Mouse (Mus musculus) liver, embryonic 14.5 days (tissue): ENCODE data around the gene Srsf7. TPM values are rescaled to one million over a fixed set of nuclear protein-coding genes. Genes with fewer than 3 reads are reported as not detected.

Experiments used
- ATAC-seq: fragments of 200-750 bp; cut with Nextera tagmentation; 2 replicates; pipeline ENCODE4 v1.8.0; 2017; ENCODE audit warnings: moderate number of reproducible peaks, mild to moderate bottlenecking, moderate library complexity; ENCODE audit not compliant: insufficient read depth
- DNase-seq, 3 experiments: peaks; one replicate each; pipeline ENCODE4 v3.0.0-alpha.2; 2012 to 2013; ENCODE audit warnings: low read depth in 3 of 3, low spot score in 3 of 3
- H3K27ac ChIP-seq: fragments of 300-500 bp; sonication (generic); 2 replicates; pipeline ENCODE4 v1.5.1; 2014; ENCODE audit warnings: moderate library complexity, mild to moderate bottlenecking, control low read depth, inconsistent platforms
- H3K27me3 ChIP-seq: fragments of 300-500 bp; sonication (generic); 2 replicates; pipeline ENCODE4 v1.6.1; 2014; ENCODE audit warnings: mild to moderate bottlenecking, low read length, moderate library complexity; ENCODE audit not compliant: control insufficient read depth, insufficient read depth
- H3K36me3 ChIP-seq: fragments of 300-500 bp; sonication (generic); replicated peaks from 2 replicates; pipeline ENCODE4 v1.6.1; 2014; ENCODE audit warnings: low read depth; ENCODE audit not compliant: control insufficient read depth, insufficient read depth
- H3K4me1 ChIP-seq, 2 experiments: fragments of 200-500 bp in 1 of 2; fragments of 300-500 bp in 1 of 2; sonication (generic) in 1 of 2; replicated peaks; 2 replicates each; pipeline ENCODE4 v1.6.1; 2012 to 2014; ENCODE audit warnings: antibody characterized with exemption in 1 of 2, inconsistent platforms in 1 of 2, low read length in 1 of 2; ENCODE audit not compliant: control insufficient read depth in 2 of 2, insufficient read depth in 2 of 2
- H3K4me2 ChIP-seq: fragments of 300-500 bp; sonication (generic); 2 replicates; pipeline ENCODE4 v1.6.1; 2014; ENCODE audit warnings: low read depth, mild to moderate bottlenecking, control low read depth, moderate library complexity
- H3K4me3 ChIP-seq, 2 experiments: fragments of 200-500 bp in 1 of 2; fragments of 300-500 bp in 1 of 2; sonication (generic) in 1 of 2; 2 replicates each; pipeline ENCODE4 v1.5.1; 2012 to 2014; ENCODE audit warnings: low read depth in 2 of 2, low read length in 2 of 2, mild to moderate bottlenecking in 2 of 2, control low read depth in 1 of 2, inconsistent platforms in 1 of 2, moderate library complexity in 1 of 2; ENCODE audit not compliant: insufficient read depth in 1 of 2
- H3K9ac ChIP-seq: fragments of 300-500 bp; sonication (generic); replicated peaks from 2 replicates; pipeline ENCODE4 v1.6.1; 2014; ENCODE audit warnings: mild to moderate bottlenecking, control low read depth, moderate library complexity
- H3K9me3 ChIP-seq: fragments of 300-500 bp; sonication (generic); 2 replicates; pipeline ENCODE4 v1.6.1; 2016; ENCODE audit warnings: low read length, mixed read lengths; ENCODE audit not compliant: control insufficient read depth
- CTCF ChIP-seq: IDR thresholded peaks from 2 replicates; pipeline ENCODE4 v1.5.1; 2016; ENCODE audit warnings: antibody characterized with exemption, low read depth, control low read depth
- EP300 ChIP-seq: IDR thresholded peaks from 2 replicates; pipeline ENCODE4 v1.6.1; 2016; ENCODE audit warnings: antibody characterized with exemption, low read depth
- WGBS: fragments of 180-500 bp; shearing (Covaris S2); extraction: QIAGEN DNeasy Blood & Tissue Kit; methylation state at CpG from one replicate; pipeline ENCODE4 v1.1.7; 2014; ENCODE audit not compliant: insufficient replicate concordance; 5-methylcytosine and 5-hydroxymethylcytosine counted together
- polyA plus RNA-seq, 2 experiments: library from polyadenylated mRNA; depleted of rRNA in 1 of 2; stranded (reverse) in 1 of 2; unstranded in 1 of 2; fragments of >200 nt; fragmentation: Nextera tagmentation in 1 of 2; extraction: Ambion mirVana in 1 of 2; gene quantifications; 2 replicates each; pipeline versions ENCODE4 v1.2.1 to v1.2.3; 2012 to 2014

The Srsf7 gene
- polyA plus RNA-seq, 2 experiments: 146 to 264 TPM

- Histone ChIP-seq H3K9ac (no peak overlapping the region), H3K27ac (no peak overlapping the region), H3K4me1 (peaks cover 0 to 5% of the 10 kb centered on the region in 2 experiments; a peak in 1 of 4 replicates), H3K4me2 (no peak overlapping the region), H3K4me3 (no peak overlapping the region), H3K36me3 (peaks cover 5% of the 10 kb centered on the region), H3K27me3 (no peaks in the 10 kb centered on the region), H3K9me3 (no peaks in the 10 kb centered on the region)
- ATAC-seq (peak; percentile 63), DNase-seq (no peak)
- 73% methylated on average over 13 of the region's 13 CpGs for WGBS
- TF ChIP-seq CTCF (no peak), EP300 (no peak)
These were observed 36.0 kb upstream of the Srsf7 start for GRCm38 (mm10) chr17:80243116-80243515.

GRCm38 (mm10) chr17:80241594-80241993 lies 34.5 kb upstream of the Srsf7 start:
- DNase-seq: no peak
- Histone ChIP-seq H3K9me3 (no peaks in the 10 kb centered on the region), H3K27me3 (no peaks in the 10 kb centered on the region), H3K4me2 (no peak overlapping the region), H3K4me3 (no peak overlapping the region), H3K27ac (no peak overlapping the region), H3K9ac (no peak overlapping the region), H3K36me3 (peaks cover 5% of the 10 kb centered on the region), H3K4me1 (peaks cover 0 to 5% of the 10 kb centered on the region in 2 experiments; a peak in 1 of 4 replicates)
- WGBS: 82% methylated on average over 9 of the region's 9 CpGs
- ATAC-seq: no peak
- no peak for TF ChIP-seq EP300

GRCm38 (mm10) chr17:80237475-80237874 lies 30.4 kb upstream of the Srsf7 start:
- DNase-seq (no peak), ATAC-seq (no peak)
- Histone ChIP-seq H3K27ac (no peak overlapping the region), H3K9me3 (no peaks in the 10 kb centered on the region), H3K4me2 (no peak overlapping the region), H3K4me1 (peaks cover 0 to 5% of the 10 kb centered on the region in 2 experiments; a peak in 2 of 4 replicates), H3K4me3 (no peak overlapping the region), H3K36me3 (peaks cover 5% of the 10 kb centered on the region), H3K9ac (no peak overlapping the region), H3K27me3 (no peaks in the 10 kb centered on the region)
- TF ChIP-seq CTCF (no peak), EP300 (no peak)
- 72% methylated on average over 5 of the region's 5 CpGs for WGBS

GRCm38 (mm10) chr17:80236805-80237204 lies 29.7 kb upstream of the Srsf7 start:
- peaks cover 5% of the 10 kb centered on the region for H3K36me3 ChIP-seq
- H3K4me1 ChIP-seq: peaks cover 2 to 7% of the 10 kb centered on the region in 2 experiments; a peak in 3 of 4 replicates
- 79% methylated on average over 3 of the region's 3 CpGs for WGBS
- no peaks in the 10 kb centered on the region for H3K27me3 ChIP-seq
- ATAC-seq (no peak), DNase-seq (no peak)
- TF ChIP-seq CTCF (no peak), EP300 (no peak)
- no peak overlapping the region for H3K27ac ChIP-seq
- H3K4me2 ChIP-seq: no peak overlapping the region
- no peak overlapping the region for H3K9ac ChIP-seq
- H3K4me3 ChIP-seq: no peak overlapping the region
- no peaks in the 10 kb centered on the region for H3K9me3 ChIP-seq

GRCm38 (mm10) chr17:80235477-80235876 lies 28.4 kb upstream of the Srsf7 start:
- Histone ChIP-seq H3K9me3 (no peaks in the 10 kb centered on the region), H3K27me3 (no peaks in the 10 kb centered on the region), H3K27ac (no peak overlapping the region), H3K4me1 (peaks cover 2 to 9% of the 10 kb centered on the region in 2 experiments; a peak in 3 of 4 replicates), H3K9ac (no peak overlapping the region), H3K4me3 (no peak overlapping the region), H3K36me3 (no peaks in the 10 kb centered on the region), H3K4me2 (no peak overlapping the region)
- TF ChIP-seq EP300: no peak
- ATAC-seq: no peak
- 65% methylated on average over 3 of the region's 3 CpGs for whole genome bisulfite sequencing
- no peak for DNase-seq
